Mouse (Mus musculus) CD4-positive helper T cell, adult 2 months (primary cell): ENCODE data around the gene Ier5.
A peak's percentile ranks its signal among the peaks of the same experiment; 100 is the strongest.

ENCODE experiments used
- DNase-seq: peaks from one replicate; pipeline ENCODE4 v3.0.0-alpha.2; 2012; ENCODE audit warnings: low read depth, missing footprints, low spot score

Ier5 gene

GRCm38 (mm10) chr1:155098486-155099279 is 753 bp downstream of the Ier5 start:
- peak; percentile 79 for DNase-seq

GRCm38 (mm10) chr1:155097931-155098485 is 1.4 kb downstream of the Ier5 start:
- DNase-seq = peak; percentile 88

DNA sequence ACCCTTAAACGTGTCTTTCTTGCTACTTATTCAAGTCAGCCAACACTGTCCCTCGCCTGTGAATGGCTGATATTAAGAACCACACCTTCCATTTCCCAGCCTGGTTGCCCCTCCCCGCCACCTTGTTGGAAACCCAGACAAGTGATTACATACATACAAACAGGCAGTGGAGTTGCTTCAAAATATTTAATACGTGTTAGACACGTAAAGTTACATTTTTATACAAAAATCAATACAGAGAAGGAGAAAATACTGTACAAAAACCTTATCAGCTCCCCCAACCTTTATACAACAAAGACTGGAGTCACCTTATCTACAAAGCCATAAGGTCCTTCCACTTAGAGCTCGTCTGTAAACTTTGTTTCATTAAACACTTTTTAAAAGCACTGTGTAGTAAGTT is 2.1 kb downstream of the Ier5 start:
- peak; percentile 48 for DNase-seq

GRCm38 (mm10) chr1:155096620-155097261 is 2.7 kb downstream of the Ier5 start:
- peak; percentile 53 for DNase-seq

DNA sequence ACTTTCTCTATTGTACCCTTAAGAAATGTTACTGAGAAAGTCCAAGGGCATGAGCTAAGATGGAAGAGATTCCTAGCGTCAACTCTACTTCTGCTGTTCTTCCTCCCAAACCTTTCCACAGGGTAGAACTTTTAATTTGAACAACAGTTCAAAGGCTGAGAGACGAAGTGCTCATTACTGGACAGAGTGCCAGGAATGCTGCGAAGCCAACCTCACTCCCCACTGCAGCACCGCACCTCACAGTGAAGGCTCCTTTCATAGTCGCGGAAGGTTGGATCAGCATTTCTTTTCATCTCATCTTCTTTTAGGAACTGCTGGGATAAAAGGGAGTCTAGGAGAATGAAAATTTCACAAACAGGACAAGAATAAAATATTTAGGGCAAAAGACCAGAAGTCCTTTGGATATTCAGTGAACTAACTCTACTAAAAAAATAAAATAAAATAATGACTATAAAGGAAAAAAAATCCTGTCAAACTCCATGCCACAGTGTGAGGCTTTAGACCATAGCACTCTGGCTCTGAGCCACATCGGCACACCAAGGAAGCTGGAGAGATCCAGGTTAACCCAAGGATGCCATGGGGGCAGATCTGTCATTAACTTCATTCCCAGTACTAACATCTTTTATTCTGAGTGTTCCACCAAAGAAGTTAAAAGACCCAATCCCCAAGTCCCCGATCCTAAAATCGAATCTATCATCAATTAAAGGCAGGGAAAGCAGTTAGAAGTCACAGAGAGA is 5.3 kb downstream of the Ier5 start:
- no peak for DNase-seq

DNA sequence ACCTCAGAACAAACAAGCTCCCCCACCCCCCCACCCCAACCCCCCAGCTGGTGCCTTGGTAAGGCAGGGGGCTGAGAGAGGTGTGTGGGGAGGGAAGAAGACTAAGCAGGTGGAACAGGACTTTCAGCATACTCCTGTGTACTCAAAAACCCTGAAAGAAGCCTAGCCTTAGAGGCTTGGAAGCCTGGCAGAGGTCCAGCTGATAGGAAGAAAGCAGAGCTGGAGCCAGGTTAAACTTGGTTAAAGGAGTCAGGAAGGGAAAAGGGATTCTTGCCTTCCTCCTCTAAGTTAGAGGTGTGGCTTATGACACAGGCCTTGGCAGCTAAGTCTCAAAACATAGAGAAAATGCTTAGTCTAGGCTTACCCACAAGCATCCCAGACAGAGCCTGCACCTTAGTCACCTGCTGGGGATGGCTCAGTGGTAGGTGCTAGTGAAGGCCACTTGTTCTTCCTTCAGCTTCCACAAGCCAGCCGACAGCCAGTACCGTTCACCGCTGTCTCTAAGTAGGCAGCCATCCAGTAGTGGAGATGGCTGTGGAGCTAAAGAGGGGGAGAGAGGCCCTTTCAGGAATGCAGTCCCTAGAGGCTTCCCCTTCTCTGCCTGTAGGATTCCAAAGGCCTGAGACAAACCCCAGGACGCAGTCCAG is 6.2 kb downstream of the Ier5 start:
- DNase-seq = no peak

DNA sequence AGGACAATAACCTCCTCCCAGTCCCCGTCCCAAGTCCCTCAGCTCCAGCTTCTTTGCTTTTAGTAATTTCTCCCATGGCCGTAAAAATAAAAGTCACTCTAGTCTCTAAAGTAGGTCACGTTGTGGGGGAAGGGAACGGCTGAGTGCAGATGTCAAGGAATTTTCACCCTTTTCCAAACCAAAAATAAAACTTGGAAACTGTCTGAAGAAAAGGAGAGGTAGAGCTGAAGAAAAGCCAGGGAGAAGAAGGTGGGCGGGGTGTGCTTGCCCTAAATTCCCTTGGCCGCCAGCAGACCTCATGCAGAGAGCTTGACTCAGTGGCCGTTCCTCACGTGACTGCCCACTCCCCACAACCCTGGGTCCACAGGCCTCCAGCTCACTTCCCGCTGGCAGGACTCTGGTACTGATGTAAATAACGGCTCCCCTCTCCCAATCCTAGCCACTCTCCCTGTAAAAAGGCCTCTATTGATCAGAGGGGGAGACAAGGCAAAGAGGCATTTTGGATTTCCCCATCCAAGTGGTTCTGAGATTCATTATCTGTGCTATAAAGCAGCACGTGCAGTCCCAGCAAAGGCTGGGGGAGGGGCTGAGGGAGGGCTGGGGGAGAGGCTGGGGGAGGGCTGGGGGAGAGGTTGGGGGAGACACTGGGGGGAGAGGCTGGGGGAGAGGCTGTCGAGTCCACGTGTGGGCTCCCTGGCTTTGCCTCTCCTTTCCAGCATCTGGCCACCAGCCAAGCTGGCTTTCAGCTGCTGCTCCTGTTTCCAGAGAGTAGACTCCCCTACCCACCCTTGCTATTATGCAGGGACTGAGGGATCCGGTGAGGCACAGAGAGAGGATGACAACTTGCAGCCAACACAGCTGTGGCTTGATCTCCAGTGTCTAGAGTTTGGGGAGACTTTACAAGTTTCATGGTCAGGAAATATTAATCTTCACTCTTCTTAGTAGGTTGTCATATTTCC is 7.3 kb downstream of the Ier5 start:
- DNase-seq = no peak

DNA sequence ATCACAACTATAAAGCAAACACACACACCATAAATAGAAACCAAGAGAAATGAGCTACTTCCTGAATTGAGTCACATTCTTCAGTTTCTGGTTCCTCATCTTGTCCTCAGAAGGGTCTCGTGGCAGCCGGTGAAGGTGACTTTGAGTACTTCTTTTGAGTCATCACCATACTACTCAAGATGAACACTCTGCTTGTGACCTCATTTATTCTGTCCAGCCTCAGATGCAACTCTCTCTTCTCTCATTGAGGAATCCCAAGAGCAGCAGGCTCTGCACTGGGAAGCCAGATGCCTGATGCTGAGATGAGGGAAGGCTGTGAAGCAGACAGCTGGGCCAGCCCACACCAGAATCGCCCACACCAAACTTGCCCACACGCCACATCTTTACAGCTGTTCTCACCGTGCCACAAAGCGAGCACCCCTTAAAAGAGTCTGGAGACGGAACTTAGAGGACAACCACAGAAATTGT is 8.0 kb downstream of the Ier5 start:
- DNase-seq = peak; percentile 43

DNA sequence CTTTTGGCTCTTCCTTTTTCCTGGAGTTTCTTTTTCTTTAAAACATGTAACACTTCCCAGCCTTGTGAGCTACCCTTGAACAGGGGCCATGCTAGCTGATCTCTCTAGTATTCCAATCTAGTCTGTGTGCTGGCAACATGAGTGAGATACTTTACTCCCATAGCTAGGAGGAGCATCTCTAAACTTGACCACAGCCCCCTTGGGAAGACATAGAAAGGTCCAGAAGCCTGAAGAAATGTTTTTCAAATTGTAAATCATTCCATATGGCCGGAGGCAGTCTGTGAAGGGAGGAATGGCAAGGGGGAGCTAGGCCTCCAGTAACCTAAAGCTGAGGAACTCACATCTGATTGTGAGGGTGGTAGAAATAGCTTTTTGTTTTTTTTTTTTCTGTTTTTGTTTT is 8.7 kb downstream of the Ier5 start:
- no peak for DNase-seq

- no peak for DNase-seq
Observed at GRCm38 (mm10) chr1:155090327-155090726, 9.1 kb downstream of the Ier5 start.

DNA sequence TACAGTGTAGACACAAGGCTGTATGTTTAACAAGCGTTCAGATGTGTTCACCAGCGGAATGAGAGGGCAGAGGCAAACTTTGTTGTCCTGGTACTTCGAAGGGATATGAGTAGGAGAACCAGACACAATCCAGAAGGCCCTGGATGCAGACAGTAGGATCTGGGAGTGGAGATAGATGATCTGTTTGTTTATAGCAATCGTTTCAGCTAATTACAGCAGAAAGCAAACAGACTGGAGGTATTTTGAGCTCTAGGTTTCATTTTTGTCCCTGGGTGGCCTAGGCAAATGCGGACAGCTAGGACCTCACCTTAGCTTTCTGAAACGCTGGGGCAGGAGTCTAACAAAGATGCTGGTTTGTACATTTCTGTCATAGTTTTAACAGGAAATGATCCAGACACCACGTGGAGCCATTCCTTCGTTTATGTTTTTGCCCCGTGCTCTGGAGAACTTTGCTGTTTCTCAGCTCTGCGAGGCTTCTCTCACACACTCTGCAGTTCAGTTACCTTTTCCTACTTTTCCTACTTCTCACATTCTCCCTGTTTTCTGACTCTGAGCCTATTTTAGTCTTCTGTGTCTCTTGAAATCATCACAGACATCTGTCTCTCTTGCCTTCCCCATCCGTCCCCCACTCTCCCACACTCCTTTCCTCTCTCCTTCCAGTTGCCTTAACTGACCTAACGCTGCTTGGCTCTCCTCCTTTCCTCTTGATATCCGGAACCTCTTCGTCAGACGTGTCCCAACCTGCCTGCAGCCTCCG is 10.4 kb downstream of the Ier5 start:
- DNase-seq = no peak

- no peak for DNase-seq
Observed at GRCm38 (mm10) chr1:155088046-155088445, 11.4 kb downstream of the Ier5 start.

DNA sequence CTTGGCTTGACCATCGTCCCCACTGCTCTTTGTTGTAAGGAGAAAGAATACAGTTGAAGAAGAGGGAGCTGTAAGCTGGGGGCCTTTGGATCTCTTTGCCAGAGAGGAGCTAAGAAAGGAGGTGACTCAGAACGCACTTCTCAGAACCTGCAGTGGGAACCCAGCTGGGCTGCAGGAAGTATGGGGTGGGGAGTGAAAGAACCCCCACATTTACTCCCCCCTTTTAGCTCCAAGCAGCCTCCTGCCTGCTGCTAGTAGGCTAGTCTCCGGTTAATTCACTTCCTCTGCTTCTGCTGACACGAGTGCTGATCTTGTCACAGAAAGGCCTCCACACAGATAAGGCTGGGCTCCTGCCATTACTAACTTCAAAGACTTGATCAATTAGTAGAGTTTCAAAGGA is 12.5 kb downstream of the Ier5 start:
- DNase-seq = peak; percentile 65

DNA sequence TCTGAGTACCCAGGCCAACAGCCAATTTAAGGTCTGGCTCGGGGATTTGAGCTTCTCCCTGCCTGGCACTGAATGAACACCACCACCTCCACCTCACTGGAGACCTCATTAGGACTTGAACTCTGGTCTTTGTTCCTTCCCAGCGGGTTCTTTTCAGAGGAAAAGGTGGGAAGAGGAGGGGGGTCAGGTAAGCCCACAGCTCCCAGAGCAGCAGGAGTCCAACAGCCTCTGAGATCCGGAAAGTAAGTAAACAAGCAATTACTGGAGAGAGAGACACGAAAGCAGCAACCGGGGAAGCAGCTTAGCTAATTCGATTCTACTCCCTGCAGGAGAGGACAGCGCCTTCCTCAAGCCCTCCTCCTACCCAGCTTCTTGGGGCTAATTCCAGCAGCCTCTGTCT is 13.0 kb downstream of the Ier5 start:
- DNase-seq = no peak

DNA sequence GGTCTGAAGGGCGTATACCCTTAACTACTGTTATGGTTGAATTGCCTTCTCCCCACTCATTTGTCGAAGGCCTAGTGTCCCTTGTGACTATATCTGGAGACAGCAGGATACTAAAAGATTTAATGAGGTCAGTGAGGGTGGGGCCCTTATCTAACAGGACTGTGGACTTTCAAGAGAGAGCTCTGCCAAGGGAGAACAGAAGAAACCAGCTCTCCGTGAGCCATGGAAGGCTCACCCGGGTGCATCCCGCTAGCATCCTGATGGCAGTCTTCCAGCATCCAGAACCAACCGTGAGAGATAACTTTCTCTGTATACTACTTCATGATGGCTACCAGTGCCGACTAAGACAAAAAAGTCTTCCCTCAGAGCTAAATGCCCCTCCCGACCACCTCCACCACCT is 14.6 kb downstream of the Ier5 start:
- no peak for DNase-seq

DNA sequence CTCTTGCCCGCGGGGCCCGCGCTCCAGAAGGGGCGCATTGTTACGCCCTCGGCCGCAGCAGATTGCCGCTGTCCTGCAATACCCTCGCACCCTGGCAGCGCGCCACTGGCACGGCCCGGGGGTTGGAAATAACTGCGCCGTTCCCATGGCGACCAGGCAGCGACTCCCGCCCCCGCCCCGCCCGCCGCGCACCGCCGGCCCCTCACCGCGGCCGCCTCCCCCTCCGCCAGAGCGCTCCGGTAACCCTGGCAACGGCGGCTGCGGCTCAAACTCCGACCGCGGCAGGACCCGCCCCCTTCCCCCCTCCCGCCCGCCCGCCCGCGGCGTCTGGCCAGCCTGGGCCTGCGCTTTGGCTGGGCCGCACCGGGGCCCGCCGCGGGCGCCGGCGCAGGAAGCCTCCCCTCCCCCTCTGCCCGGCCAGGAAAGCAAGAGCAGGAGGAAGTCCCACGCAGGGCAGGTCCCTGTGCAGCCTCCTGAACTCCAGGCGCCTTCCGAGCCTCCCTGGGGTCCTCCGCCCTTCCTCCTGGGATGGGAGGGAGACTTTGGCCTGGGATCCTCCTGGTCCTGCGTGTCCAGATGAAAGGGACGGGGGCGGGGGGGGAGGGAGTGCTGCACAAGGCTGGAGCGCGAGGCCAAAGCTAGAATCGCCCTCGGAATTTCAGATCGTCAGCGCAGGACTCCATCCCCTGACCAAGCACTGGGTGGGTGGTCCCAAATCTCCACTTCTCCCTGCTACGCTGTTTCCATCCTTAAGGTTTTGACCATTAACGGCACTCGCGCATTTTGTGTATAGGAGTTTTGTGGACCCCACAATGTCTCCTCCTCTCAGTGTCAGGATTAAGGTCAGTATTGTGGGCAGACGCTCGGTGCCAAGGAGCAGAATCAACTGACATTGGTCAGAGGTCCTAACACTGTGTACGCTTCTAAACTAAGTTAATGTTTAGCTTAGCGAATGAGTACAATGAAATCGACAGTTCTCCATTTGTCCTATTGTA is 15.9 kb downstream of the Ier5 start:
- DNase-seq = peak; percentile 90

- DNase-seq = no peak
Observed at GRCm38 (mm10) chr1:155082965-155083268, 16.5 kb downstream of the Ier5 start.

GRCm38 (mm10) chr1:155082158-155082964 is 17.1 kb downstream of the Ier5 start:
- no peak for DNase-seq
